Mouse (Mus musculus) left cerebral cortex, adult 2 months (tissue): ENCODE results near the gene Obsl1. TPM values are rescaled to one million over a fixed set of nuclear protein-coding genes. Genes with fewer than 3 reads are reported as not detected.
A peak's percentile ranks its signal among the peaks of the same experiment; 100 is the strongest.

ENCODE experiments used
- DNase-seq, 2 experiments: peaks; one replicate each; pipeline ENCODE4 v3.0.0; 2021 to 2022; ENCODE audit warnings: low spot score in 2 of 2, mixed read lengths in 1 of 2; ENCODE audit errors: extremely low spot score in 1 of 2
- H3K27ac ChIP-seq: fragments of 200-600 bp; 2 replicates; pipeline ENCODE4 v1.8.1; 2022
- H3K4me3 ChIP-seq: fragments of 200-600 bp; 2 replicates; pipeline ENCODE4 v1.8.1; 2022
- CTCF ChIP-seq: fragments of 200-600 bp; IDR thresholded peaks from 2 replicates; pipeline ENCODE4 v1.8.1; 2022; ENCODE audit warnings: antibody characterized with exemption, mild to moderate bottlenecking, moderate library complexity
- intact Hi-C: fragments of 180-260 bp; cut with DNase I; formaldehyde crosslinking; loops from one replicate; pipeline ENCODE4 v1.15.1; 2025
- total RNA-seq, 2 experiments: library from RNA; stranded (reverse); gene quantifications; 2 replicates each; pipeline ENCODE4 v1.2.3; 2021

The Obsl1 gene
- total RNA-seq, 2 experiments from 2014 or later: 29.3 to 29.8 TPM

DNA sequence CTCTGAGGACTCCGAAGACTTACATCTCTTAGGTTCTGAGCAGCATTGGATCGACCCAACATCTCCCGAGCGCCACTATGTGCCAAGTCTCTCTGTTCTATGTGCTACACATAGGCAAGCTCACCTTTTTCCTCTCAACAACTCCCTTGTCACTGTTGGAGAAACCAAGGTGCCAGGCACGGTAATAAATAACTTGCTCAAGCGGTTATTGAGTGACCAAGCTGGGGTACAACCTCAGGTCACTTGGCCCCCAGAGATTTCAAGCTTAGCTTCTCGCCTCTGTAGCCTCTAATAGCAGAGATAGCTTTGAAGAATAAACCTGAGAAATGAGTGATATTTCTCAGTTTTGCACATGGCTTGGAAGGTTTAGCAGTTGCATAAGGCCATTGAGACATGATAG is 35.2 kb upstream of the Obsl1 start:
- Histone ChIP-seq H3K4me3 (no peak overlapping the region), H3K27ac (no peak overlapping the region)
- no peak for DNase-seq
- TF ChIP-seq CTCF: no peak
- intact Hi-C loops: no loop called here

- Histone ChIP-seq H3K4me3 (no peak overlapping the region), H3K27ac (no peak overlapping the region)
- no peak for DNase-seq
- no peak for TF ChIP-seq CTCF
- intact Hi-C loops: no loop called here
These were observed 32.4 kb upstream of the Obsl1 start for GRCm38 (mm10) chr1:75538597-75539190.

GRCm38 (mm10) chr1:75537587-75537986 is 31.3 kb upstream of the Obsl1 start:
- no peak overlapping the region for H3K27ac ChIP-seq

DNA sequence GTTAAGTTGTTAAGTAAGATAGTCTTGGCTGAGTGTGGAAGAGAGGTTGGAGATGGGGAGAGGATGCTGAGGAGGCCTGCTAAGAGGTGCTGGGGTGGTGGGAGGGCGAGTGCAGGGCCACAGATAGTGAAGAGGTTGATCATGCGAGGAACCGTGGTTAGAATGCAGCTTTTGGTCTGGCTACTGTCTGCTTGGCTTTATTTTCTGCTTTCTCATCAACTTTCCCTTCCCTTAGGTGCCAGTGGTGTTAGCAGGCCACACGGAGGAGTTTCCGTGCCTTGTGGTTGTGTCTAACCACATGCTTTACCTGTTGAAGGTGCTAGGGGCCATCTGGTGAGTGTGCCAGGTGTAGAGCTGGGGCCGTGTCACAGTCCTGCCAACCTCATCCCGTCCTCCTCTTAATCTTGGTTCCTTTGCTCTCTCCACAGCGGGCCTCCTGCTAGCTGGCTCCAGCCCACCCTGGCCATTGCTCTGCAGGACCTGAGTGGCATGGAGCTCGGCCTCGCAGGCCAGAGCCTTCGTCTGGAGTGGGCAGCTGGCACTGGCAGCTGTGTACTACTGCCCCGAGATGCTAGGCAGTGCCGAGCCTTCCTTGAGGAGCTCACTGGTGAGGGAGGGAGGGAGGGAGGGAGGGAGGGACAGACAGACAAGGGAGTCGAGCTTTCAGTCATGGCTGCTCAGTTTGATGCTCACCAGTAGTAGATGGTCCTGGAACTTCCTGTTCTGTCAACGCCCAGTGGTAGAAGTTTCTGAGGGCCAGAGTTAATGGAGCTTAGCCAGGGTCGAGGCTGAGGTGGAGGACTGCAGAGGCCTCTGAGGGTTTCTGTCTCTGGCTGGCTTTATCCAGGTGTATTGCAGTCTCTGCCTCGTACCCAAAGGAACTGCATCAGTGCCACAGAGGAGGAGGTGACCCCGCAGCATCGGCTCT is 27.3 kb upstream of the Obsl1 start:
- intact Hi-C loops: no loop called here
- no peak for TF ChIP-seq CTCF
- Histone ChIP-seq H3K4me3 (no peak overlapping the region), H3K27ac (no peak overlapping the region)
- no peak for DNase-seq

More at GRCm38 (mm10) chr1:75537587-75537986, 31.3 kb upstream of the Obsl1 start:
- no peak overlapping the region for H3K4me3 ChIP-seq
- intact Hi-C loops: no loop called here
- no peak for DNase-seq
- TF ChIP-seq CTCF: no peak

- no peak for DNase-seq
- Histone ChIP-seq H3K4me3 (no peak overlapping the region), H3K27ac (no peak overlapping the region)
- intact Hi-C loops: no loop called here
- TF ChIP-seq CTCF: no peak
These were observed 26.3 kb upstream of the Obsl1 start for GRCm38 (mm10) chr1:75532280-75533172.

- no peak for DNase-seq
These were observed 24.3 kb upstream of the Obsl1 start for GRCm38 (mm10) chr1:75530546-75530945.

DNA sequence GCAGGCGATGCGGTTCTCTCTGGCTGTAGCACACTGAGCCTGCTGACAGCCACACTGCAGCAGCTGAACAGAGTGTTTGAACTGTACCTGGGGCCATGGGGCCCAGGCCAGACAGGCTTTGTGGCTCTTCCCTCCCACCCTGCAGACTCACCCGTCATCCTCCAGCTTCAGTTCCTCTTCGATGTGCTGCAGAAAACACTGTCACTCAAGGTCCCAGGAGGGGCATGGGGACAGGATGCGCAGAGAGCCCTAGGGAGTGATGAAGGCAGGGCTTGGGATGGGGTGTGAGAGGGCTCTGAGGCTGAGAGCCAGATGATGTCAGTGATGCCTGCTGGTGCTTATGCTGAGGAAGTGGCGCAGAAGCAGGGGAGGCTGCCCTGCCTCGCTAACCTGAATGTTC is 18.4 kb upstream of the Obsl1 start:
- H3K27ac ChIP-seq: no peak overlapping the region
- intact Hi-C loops: no loop called here
- no peak for DNase-seq
- no peak for TF ChIP-seq CTCF
- no peak overlapping the region for H3K4me3 ChIP-seq

More at GRCm38 (mm10) chr1:75530546-75530945, 24.3 kb upstream of the Obsl1 start:
- Histone ChIP-seq H3K27ac (no peak overlapping the region), H3K4me3 (no peak overlapping the region)
- TF ChIP-seq CTCF: no peak
- intact Hi-C loops: no loop called here

GRCm38 (mm10) chr1:75521321-75522031 is 15.2 kb upstream of the Obsl1 start, which contains the start of gene Stk11ip:
Stk11ip (plus strand) TSS chr1:75521529.
- peak within 1 kb of the TSS; percentile 81 for H3K27ac ChIP-seq
- peak; percentile 86 to 89 for DNase-seq
- peak within 1 kb of the TSS; percentile 63 for H3K4me3 ChIP-seq
- intact Hi-C loops: no loop called here
- no peak for TF ChIP-seq CTCF

- intact Hi-C loops: no loop called here
- Histone ChIP-seq H3K4me3 (no peak overlapping the region), H3K27ac (no peak overlapping the region)
- DNase-seq: no peak
- TF ChIP-seq CTCF: no peak
These were observed 13.3 kb upstream of the Obsl1 start for GRCm38 (mm10) chr1:75519576-75519975.

DNA sequence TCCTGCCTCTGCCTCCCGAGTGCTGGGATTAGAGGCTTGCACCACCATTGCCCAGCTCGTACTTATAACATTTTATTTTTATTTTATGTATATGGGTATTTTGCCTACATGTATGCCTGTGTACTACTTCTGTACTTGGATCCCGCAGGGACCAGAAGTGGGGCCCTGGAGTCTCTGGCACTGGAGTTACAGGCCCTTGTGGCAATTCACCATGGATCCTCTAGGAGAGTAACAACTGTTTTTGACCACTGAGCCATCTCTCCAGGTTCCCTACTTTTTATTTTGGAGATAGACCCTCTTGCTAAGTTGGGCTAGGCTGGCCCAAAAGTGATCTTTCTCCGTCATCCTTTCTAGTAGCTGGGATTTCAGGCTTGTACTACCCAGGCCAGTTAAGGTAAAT is 12.2 kb upstream of the Obsl1 start:
- no peak overlapping the region for H3K4me3 ChIP-seq
- no peak for DNase-seq
- intact Hi-C loops: no loop called here
- no peak overlapping the region for H3K27ac ChIP-seq
- TF ChIP-seq CTCF: no peak

GRCm38 (mm10) chr1:75517984-75518383 is 11.7 kb upstream of the Obsl1 start:
- no peak for TF ChIP-seq CTCF
- intact Hi-C loops: no loop called here
- DNase-seq: no peak
- no peak overlapping the region for H3K27ac ChIP-seq
- no peak overlapping the region for H3K4me3 ChIP-seq
